Mouse (Mus musculus) right cerebral cortex, postnatal 14 days (tissue): Measurements from ENCODE around the gene Dbh.

Source experiments
- DNase-seq: peaks from one replicate; pipeline ENCODE4 v3.0.0; 2022

Gene Dbh

DNA sequence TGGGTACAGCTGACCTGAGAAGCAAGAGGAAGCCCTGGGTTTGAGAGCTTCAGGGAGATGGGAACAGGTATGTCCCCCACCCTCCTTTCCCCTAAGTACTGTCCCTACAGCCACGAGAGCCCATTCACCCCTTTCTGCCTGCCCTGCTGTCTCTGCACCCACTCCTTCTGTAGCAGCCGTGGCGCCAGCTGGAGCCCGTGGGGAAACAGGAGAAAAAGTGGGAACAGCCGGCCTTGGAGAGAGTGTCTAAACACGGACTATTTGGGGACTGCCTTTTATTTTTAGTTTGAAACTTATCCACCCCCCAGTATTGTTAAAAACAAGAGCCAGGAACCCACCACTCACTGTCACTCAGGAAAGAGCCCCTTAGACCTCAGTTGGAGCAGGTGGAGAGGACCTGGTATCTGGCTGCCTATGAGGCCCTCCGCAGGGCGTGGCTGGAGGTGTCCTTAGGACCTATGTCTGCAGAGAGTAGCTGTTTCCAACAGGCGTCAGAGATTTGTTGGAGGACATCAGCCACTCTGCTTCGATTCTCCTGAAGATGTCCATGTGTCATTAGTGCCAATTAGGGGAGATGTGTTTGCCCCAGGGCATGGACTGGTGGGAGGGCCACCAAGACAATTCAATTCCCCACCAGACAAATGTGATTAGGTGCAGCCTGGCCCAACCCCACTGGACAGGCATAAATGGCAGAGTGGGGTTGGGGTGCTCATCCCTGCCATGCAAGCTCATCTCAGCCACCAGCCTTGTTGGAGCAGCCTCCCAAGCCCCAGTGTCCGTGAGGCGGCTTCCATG lies at the start of gene Dbh:
TSS of gene Dbh (plus strand) at position 438 of the 795 bp plus-strand sequence.
- peak; percentile 77 for DNase-seq

DNA sequence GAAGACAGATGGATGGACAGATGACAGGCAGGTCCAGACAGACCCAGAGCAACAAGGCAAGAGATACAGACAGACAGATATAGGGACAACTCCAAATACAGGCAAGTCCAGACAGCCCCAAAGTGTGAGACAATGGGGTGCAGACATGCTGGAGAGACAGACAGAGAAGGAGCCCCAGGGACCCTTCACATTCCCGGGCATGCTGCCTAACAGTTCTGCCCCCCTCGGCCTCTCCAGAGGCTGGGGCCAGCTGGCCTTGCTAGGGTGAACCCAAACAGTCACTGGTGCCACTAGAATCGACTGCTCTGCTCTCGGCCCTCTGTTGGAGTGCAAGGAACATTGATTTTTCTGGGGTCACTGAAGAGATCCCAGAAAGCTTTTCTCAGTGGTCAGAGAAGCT lies 46.6 kb upstream of the Dbh start:
- DNase-seq, result no peak

DNA sequence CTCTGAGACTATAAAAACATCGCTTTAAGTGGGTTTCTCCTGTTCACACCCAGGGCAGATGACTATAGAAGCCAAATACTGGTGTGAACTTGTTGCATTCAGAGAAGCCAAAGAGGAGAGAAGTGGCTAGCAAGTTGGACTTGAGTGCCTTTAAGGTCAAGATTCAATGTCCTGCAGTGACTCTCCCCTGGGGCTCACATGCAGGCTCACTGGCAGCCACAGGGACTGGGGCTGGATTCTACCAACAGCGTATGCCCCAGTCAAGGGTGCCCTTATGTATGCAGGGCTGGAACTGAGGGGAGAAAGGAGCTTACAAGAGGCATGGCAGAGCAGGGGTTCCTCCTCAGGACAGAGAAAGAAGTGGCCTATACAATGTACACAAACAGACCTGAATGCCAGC lies 45.3 kb upstream of the Dbh start:
- DNase-seq, result no peak

DNA sequence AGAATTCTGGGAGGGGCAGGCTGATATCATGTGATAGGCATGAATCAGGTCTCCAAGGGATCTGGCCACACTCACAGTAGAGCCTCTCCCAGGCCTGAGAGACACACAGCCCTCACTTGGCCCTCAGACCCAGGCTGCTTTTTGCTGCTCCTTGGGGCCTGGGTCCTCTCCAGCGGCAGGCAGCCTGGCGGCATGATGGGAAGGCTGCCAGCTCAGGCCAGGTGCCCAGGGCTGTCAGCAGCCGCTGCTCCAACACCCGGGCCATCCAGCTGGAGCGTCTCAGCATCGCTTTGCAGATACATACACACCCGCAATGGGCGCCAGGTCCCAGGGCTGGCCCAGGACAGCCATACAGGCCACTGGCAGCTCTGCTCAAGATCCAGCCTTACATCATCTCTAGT lies 44.8 kb upstream of the Dbh start:
- DNase-seq, result no peak

DNA sequence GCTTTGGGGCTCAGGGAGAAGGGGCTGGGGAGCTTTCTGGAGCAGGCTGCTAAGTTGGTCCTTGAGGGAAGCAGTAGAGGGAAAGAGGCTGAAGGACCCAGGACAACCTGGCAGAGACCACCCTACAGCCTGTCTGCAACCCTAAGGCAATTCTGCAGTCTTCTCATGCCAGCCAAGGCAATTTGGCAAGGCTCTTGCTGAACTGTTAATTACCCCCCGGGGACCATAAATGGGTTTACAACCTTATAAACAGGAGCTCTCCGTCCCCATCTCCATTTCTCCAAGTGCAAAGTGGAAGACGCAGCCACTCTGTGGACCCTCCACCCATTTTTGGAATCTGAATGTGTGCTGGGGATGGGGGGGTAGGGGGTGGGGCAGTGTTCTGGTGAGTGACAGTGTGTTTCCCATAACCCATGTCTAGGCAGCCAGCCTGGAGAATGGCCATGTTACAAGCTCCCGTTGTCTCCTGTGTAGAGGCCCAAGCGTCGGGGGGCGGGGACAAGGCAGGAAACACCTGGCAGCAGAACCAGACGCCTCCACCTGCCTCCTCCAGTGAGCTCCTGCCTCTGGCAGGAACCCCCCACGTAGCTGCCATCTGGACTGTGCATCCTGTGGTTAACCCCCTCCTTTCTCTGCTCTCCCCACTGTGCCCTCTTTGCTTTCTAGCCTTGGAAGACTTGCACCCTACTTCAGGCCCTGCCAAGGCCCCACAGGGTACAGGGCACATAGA lies 43.2 kb upstream of the Dbh start:
- no peak for DNase-seq

DNA sequence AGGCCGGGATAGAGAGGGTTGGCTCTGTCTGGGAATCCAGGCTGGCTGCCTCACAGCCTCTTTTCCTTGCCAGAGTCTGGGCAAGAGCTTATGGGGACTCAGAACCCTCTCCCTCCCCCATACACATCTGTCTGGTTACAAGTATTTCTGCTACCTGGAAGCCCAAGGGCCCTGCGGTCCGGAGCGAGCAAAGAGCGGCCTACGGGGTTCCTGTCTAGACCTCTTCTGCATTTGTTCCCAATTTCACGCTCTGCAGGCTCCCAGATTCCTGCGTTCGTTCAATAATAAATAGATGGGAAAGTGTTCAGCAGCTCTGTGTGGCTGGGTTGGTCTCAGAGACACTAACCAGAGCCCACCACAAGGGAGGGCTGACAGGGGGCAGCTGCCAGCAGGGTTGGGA lies 42.5 kb upstream of the Dbh start:
- DNase-seq, result no peak

DNA sequence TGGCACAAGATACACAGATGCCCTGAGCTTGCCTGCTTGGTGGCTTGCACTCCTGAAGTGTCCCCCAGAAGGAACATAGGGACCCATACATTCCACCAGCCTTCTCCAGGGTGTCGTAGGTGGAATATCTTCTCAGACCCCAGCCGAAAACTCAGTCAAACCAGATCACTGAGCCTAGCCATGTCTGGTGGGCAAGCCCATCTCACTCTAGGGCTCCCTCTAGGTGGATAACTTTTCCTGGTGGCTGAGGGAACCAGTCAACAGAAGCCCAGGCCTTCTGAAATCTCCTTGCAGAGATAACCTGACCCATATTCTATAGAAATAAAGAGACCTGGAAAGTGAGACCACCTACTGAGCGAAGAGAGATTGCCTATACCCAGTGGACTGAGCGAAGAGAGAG lies 41.9 kb upstream of the Dbh start:
- no peak for DNase-seq

DNA sequence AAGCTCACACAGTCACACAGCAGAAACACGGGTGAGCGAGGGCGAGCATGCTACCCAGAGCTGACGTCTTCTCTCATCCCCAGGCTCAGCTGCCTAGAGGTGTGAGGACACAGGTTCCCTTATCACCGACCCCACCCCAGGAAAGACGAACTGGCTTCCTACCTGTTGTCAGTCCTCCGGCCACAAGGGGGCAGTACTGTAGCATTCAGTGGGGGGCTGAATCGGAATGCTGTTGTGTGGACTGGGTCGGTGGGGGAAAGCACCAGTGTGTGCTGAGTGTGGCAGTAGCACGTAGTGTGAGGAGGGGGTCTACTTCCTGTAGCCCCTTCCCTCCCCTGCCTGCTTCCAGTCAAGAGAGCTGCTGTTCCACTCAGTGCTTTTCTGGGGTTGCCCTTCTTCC lies 39.1 kb upstream of the Dbh start:
- peak; percentile 61 for DNase-seq

DNA sequence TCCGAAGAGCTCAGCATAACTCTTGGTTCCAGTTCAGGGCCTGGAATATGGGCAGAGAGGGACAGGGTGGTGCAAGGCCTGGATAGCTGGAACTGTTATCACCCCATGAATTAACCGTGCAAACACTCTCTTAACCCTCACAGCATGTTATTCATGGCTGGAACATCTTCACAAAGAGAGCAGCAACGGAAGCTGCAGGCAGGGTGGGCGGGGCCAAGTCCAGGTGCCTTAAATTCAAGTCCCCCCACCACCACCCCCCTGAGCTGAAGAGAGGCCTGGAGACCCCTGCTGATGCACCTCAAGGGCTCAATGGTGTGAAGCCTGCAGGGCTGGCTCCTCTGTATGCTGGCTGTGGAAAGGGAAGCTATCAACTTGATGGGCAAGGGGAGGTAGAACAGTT lies 38.5 kb upstream of the Dbh start:
- DNase-seq, result no peak

DNA sequence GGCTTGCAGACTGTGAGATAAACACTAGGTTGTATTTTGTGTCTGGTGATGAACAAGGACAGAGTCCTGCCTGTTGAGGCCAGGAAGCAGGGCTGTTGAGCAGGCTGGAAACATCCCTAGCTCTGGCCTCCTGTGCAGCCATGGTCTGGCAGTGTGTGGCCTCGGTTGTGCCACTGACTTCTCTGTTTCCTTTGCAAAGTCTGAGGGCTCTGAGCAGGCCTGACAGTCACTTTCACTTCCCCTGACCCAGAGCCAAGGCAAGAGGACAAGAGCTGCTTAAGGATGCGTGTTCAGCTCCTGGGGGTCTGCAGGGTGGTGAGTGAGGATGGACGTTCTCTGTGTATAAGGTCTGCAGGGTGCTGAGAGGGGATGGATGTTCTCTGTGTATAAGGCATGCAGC lies 36.0 kb upstream of the Dbh start:
- DNase-seq, result no peak

DNA sequence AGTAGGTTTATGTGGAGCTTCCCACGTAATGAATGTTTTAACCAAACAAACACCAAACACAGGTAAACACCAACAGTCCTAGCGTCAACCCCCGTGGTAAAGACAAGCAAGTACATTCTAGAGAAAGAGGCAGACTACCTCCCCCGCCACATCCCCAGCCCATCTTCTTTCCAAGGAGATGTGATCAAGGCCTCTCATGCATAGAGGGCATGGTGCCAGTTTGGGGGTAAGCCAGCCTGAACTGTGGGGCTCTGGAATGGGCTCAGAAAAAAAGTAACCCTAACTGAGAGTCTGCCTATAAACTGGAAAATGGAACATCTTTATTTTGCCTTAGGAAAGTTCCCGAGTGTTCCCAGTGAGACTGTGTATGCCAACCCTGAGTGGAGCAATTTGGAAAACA lies 29.1 kb upstream of the Dbh start:
- DNase-seq, result no peak

DNA sequence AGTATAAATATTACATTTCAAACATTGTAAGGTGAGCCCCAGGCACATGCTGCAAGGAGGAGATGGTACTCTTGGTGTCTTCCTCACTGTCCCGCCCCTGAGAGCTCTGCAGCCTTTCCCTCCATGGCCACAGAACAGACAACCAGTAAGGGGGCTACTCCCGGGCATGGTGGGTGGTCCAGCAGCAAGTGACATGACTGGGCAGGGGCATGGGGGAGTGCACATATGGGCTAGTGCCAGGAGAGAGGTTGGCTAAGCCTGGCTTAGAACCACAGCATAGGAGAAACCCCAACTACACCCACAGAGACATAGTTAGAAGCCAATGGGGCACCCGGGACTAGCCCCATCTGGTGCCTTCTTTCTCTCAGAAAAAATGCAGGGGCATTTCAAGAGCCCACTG lies 28.7 kb upstream of the Dbh start:
- no peak for DNase-seq

DNA sequence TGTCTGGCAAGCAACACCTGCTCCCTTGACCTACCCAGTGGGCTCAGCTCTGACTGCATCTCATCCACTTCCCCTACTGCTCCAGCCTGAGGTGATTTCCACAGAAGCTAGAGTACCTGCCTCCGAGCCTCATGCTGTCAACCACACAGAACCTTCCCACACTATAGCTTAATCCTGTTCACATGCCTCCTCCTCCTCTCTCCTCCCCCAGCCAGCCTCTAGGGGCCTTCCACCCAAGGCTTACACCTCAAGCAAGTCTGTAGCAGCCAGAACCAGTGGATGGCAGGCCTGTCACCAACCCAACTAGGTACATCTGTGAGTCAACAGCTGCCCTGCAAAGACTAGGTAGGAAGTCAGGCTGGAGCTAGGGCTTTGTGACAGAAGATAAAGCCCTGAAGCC lies 28.2 kb upstream of the Dbh start:
- DNase-seq, result no peak

DNA sequence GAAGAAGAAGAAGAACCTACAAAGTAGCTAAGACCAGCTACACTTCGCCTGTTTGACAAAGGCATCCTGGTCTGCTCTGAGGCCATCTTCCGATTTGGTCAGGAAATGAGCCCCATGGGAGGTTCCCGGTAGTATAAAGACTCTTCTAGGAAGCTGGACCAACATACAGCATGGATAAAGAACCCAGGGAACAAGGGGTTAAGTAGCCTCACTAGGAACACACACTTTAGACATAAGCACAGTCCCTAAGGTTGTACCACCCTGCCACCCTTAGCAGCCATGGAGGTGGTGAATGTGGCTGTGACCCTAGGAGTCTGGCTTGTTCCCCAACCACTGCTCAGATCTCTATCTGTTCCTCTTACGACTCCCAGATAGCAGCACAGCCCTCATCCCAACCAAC lies 26.7 kb upstream of the Dbh start:
- DNase-seq, result no peak

DNA sequence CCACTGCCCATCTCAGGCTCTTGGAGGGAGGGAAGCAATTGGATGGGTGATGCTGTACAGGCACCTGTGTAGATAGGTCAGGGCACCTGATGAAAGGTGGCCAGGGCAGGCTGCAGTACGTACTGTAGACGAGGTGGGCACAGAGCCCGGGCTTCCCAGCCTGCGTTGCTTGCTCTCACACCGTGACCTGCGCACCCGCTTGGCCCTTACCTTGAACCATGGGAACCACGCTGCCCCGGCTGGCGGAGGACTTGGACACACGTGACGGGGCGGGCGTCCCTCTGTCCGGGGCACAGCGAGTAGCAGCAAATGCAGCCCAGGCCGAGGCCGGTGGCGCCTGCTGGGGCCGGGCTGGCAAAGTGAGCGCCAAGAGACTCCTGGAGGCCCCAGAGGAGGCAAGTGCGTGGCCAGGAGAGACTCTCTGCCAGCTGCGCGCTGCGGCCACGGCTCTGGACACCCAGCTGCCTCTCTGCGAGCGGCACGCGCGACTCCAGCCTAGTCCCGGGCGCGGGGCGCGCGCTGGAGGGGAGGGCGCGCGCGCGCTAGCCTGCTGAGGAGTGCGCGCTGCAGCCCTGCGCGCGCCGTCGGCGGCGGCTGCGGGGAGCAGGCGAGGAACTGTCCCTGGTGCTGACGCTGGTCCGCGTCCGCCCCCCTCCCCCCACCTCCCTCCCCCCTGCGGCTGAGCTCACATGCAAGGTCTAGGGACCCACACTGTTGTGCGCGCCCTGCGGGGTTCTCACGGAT lies 22.9 kb upstream of the Dbh start, which contains the start of gene Fam163b:
TSS of gene Fam163b (minus strand) at position 542 of the 744 bp plus-strand sequence.
- peak; percentile 65 for DNase-seq

DNA sequence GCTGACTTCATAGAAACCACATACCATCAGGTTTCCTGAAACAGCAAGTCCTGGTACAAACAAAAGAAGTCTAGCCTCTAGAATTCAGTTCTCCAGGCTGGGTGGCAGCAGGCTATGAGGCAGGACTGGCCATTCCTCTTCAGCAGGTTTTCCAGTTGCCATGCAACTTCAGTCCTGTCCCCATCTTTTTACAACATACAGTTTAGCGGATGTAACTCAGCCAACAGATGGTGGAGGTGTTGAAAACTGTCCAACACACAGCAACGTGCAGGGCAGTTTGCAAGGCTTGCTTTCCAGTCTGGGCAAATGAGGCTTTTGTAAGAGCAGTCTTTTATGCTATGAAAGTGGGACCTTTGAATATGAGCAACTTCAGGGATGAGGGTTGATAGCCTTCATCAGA lies 20.1 kb upstream of the Dbh start:
- DNase-seq, result no peak

DNA sequence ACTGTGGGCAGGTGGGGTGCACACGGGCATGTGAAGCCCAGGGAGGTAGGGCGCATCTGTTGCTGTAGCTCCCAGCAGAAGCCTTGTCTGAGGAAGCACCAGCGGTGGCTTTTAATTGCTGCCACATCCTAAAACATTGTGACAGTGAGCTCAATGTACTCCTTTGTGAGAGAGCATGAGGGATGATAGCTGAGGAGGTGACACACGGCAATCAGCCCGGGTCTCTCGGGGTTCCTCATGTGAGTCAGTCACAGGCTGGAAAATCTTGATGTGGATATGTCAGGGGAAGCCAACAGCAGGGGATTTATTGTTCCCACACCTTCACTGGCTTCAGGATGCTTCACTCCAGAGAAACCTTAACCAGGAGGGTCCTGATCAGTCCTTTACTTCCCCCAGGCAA lies 18.2 kb upstream of the Dbh start:
- DNase-seq, result no peak

DNA sequence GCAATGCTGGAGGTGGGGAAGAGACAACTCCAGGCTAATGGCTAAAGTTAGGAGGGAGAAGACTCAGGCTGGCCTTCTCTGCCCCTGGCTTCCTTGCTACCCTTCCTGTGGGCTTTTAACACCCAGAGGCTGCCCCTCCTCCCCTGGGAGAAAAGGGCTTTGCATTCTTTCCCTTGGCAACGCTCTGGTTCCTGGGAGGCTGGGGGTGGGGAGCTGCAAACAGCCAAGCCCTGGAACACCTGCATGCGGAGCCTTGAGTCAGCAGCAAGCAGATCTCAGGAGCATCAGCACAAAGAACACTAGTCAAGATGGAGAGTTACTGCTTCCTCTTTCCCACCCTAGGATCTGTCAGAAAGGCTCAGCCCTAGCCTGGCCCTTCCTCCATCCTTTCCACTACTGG lies 15.6 kb upstream of the Dbh start:
- no peak for DNase-seq

DNA sequence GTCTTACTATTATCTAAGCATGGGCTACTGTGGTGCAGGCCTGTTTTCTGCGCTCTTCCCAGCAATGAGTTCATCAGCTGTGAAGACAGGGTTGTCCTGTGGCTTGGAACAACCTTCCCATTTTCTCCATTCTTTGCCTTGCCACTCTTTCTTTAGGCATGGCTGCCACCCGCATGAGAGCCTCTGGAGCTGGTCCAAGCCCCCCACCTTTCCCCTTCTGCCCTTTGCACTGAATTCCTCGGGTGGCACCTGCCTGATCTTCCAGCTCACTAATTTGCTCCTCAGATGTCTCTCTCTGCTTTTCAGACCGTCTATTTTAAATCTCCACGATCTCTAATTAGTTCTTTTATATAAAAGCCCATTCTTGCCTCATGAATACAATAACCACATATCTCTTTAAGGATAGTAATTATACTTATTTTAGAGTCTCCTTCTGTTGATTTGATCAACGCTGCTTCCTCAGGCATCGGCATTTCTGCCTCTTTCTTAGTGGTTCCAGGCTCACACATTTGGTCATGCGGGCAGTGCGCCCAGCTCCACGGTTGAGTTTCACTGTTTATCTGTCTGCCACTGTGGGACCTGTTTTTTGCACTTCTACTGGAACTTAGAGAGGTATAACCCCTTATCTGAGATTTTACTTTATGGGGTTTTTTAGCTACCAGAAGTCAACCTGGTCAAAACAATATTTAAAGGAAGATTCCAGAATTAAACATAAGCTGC lies 10.4 kb upstream of the Dbh start:
- DNase-seq, result no peak

DNA sequence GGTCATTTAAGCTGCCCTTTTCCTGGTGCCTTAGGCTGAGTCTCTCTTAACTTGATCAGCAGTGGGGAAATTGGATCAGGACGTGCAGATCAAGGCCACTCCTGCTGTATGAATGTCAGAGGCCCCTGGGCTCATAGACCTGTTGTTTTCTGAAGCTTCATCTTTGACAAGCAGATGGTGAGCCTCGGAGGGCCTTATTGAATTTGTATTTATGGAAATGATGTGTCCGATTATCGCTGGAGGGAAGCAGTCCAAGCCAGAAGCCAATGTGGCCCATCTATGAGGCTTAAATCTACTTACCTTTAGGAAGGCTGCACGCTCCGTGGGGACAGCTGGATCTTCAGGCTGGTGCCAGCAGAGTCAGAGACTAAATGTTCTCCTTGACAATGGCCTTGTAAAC lies 8.4 kb upstream of the Dbh start:
- DNase-seq, result no peak

DNA sequence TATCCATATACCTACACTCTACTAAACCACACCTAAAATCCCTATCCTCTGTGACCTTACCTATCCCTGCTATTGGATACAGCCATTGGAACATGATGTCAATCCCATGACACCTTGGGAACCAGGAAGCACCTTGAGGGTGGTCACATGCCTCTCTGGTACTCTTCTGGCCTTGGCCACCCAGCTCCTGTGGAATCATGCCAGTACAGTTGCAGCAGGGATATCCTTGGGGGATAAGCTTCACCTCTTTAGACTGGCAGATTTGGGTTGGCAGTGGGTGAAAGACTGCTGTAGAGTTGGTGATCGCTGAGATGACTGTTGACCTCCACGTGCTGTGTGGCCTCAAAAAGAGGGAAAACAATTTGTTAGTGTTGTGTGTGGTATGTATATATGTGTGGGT lies 3.5 kb upstream of the Dbh start:
- no peak for DNase-seq

DNA sequence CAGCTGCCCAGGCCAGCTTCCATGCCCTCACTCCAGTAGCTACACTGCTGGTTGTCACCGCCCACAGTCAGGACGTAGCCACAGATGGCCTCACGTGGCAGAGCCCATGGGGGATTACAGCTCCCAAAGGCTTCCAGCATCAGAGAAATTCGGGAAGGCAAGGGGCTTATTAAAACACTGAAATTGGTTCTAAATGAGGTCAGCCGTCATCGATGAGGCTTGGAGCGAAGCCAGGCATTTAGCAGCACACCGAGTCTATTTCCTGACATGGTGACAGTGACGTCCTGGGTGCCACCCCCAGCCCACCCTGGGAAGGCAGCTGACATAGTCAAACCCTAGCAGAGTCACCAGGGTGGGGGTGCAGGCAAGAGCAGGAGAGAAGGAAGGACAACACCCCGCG lies 2.4 kb upstream of the Dbh start:
- DNase-seq, result no peak

DNA sequence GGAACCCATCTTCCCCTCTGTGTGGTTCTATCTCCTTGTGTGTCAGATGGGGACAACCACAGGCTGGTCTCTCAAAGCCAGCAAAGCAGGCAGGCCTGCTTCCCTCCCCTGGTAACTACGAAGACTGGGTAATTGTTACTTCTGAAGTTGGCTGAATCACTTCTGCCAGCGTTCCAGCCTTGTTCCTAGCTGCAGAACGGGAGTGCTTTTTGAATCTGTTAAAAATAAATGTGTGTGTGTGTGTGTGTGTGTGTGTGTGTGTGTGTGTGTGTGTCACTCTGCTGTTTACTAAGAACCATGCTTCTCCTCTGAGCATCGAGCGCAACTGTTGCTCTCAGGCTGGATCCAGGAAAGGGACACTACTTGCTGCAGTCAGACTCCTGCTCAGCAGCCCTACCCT lies 1.2 kb upstream of the Dbh start:
- DNase-seq, result peak; percentile 53
